Mouse (Mus musculus): ENCODE data around the gene Rnf25.
A peak's percentile ranks its signal among the peaks of the same experiment; 100 is the strongest.

Gene Rnf25

DNA sequence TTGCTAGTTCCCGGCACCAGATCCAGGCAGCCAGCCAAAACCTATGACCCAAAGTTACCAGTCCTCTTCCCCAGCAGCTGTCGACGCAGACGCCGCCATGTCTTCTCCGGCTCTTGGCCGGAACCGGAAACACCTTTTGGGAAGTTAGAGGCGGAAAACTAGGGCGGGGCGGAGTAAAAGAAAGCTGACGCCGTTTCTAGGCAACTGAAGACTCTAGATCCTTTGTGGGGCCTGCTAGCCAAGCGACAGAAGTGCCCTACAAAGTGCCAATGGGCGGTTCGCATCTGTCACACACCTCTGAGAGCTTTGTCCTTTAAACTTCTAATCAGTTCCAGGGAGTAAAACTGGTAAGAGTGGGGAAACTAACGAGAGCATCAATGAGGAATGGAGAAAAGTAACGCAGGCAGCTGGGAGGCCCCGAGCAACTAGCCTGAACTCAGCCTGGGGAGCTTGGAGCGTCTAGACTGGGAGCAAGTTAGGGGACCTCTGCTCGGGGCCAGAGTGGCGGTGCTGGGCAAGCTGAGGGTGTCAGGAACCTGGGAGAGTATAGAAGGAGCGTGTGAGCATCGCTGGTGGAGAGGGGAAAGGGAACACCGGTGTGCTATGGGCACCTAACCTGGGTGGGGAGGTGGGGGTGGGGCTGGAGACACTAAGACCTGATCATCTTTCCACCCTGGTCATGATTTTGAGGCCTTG is at the start of gene Rnf25, which contains the start of gene Stk36:
TSS of gene Rnf25 (minus strand) at position 131 of the 696 bp plus-strand sequence.
TSS of gene Stk36 (plus strand) at position 179 of the 696 bp plus-strand sequence.
- peak; percentile 97 for ATAC-seq (ENCODE audit: low TSS enrichment)

DNA sequence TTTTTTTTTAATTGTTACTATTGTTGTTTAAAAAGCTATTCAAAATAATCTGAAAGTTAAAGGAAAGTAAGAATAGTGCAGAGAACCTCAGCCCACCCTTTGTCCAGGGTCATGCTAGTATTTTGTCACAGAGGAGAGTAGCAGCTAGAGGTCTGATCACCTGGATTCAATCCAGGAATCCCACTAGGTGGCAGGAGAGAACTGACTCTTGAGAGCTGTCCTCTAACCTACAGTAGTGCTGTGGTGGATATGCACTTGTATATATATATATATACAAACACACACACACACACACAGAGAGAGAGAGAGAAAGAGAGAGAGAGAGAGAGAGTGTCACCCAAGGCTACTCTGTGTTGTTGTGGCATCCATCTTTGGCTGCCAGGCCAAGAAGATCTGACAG is 42.7 kb upstream of the Rnf25 start:
- ATAC-seq (ENCODE audit: low TSS enrichment), result no peak

GRCm38 (mm10) chr1:74643524-74643923 is 42.3 kb upstream of the Rnf25 start:
- ATAC-seq (ENCODE audit: low TSS enrichment), result no peak

- no peak for ATAC-seq (ENCODE audit: low TSS enrichment)
These were observed 31.5 kb upstream of the Rnf25 start for GRCm38 (mm10) chr1:74632734-74633133.

- no peak for ATAC-seq (ENCODE audit: low TSS enrichment)
These were observed 26.8 kb upstream of the Rnf25 start for GRCm38 (mm10) chr1:74628001-74628400.

- ATAC-seq (ENCODE audit: low TSS enrichment), result no peak
These were observed 24.9 kb upstream of the Rnf25 start for GRCm38 (mm10) chr1:74626076-74626475.

DNA sequence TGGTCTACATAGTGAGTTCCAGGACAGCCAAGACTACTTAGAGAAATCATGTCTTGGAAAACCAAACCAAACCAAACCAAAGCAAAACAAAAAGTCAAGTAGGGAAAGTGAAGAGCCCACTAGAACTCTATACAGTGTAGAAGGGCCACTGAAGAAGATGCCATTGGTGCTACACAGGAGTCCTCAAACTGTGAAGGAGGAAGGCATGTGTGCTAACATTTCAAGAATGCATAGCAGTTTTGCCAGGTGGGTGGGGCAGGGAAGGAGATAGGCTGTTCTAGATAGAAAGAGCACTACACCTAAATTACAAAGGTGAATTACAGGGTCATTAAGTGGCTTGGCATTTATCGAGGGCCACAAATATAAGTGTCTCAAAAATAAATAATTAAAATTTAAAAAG is 23.0 kb upstream of the Rnf25 start:
- no peak for ATAC-seq (ENCODE audit: low TSS enrichment)

GRCm38 (mm10) chr1:74600501-74601266 is 513 bp downstream of the Rnf25 start:
- ATAC-seq (ENCODE audit: low TSS enrichment), result peak; percentile 72

GRCm38 (mm10) chr1:74594434-74594833 is 6.8 kb downstream of the Rnf25 start:
- no peak for ATAC-seq (ENCODE audit: low TSS enrichment)

GRCm38 (mm10) chr1:74587773-74588445 is 13.3 kb downstream of the Rnf25 start, which contains the start of the genes Zfp142 and Bcs1l:
TSS of gene Zfp142 (minus strand) at chr1:74588246.
TSS of gene Bcs1l (plus strand) at chr1:74588289.
- peak; percentile 90 for ATAC-seq (ENCODE audit: low TSS enrichment)

DNA sequence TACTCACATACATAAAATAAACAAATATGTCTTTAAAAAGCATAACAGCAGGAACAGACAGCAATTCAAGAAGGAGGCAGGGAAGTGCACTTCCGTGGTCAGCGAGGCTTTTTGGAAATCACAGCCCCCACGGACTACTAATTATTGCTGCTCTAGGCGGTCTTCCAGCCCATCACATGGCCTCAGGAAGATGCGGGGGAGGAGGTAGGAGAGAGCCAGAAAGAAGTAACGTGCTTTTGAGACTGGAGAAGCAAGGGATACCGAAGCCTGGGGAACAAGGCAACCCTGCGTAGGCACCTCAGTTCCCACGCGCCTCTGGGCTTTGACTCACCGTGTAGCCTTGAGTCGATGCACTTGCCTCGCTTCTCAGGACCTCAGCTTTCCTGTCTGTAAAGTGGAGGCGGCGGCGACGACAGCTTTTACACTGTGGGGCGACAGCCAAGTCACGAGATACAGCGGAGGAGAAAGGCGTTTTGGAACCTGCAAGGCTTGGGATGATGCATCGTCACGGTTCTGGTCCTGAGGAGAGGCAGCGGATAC is 13.9 kb downstream of the Rnf25 start:
- peak; percentile 43 for ATAC-seq (ENCODE audit: low TSS enrichment)

GRCm38 (mm10) chr1:74584616-74585398 is 16.4 kb downstream of the Rnf25 start:
- no peak for ATAC-seq (ENCODE audit: low TSS enrichment)

- ATAC-seq (ENCODE audit: low TSS enrichment), result no peak
These were observed 18.6 kb downstream of the Rnf25 start for GRCm38 (mm10) chr1:74582621-74583020.

DNA sequence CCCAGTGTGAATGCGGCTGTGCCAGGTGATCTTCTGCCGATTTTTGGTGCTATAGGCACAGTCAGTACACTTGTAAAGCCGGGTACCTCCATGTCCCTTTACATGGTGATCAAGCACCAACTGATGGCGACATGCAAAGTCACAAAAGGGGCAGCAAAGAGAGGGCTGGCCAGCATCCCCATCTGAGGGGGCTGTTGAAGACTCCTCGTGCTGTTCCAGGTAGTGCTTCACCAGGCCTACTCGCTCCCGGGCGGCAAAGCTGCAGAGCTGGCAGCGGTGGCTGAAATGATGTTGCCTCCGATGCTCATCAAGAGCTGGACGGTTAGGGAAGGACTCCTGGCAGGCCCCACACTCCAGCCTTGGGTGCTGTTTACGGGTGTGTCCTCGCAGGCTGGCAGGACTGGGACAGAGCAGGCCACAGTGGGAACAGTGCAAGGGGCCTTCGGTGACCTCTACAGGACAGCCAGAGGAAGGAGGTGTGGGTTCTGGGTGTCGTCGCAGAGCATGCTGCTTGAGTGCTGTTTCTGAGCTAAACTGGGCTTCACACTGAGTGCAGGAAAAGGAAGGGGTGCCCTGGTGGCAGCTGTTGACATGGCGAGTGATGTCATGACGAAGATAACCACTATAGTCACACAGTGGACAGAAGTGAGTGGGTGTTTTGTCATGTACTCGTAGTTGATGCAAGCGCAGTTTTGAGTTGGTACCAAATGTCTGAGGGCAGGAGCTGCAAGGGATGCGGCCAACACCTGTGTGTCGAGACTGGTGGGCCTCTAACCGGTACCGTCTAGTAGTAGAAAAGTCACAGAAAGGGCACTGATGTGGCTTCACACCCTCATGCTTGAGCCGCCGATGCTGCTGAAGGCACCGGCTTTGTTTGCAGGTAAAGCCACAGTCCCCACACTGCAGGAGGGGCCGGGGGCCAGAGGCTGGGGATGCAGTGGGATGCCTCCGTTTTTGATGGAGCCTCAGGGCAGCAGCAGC is 31.2 kb downstream of the Rnf25 start:
- ATAC-seq (ENCODE audit: low TSS enrichment), result peak; percentile 29; the same call in 1 of the 2 replicates

- ATAC-seq (ENCODE audit: low TSS enrichment), result no peak
These were observed 35.4 kb downstream of the Rnf25 start for GRCm38 (mm10) chr1:74565834-74566233.

DNA sequence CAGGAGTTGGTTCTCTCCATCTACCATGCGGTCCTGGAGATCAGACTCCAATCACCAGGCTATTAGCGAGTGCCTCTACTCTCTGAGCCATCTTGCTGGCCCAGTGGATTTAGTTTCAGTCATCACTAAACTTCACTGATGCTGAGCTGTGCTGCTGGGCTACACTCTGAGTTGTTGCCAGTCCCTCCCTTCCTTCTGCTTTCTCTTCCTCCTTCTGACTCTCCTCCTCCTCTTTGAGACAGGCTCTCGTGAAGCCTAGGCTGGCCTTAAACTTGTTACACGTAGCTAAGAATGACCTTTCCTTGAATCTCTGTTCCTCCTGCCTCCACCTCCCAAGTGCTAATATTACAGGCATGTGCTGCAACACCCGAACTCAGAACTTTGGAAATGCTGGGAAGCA is 42.1 kb downstream of the Rnf25 start:
- ATAC-seq (ENCODE audit: low TSS enrichment), result no peak

DNA sequence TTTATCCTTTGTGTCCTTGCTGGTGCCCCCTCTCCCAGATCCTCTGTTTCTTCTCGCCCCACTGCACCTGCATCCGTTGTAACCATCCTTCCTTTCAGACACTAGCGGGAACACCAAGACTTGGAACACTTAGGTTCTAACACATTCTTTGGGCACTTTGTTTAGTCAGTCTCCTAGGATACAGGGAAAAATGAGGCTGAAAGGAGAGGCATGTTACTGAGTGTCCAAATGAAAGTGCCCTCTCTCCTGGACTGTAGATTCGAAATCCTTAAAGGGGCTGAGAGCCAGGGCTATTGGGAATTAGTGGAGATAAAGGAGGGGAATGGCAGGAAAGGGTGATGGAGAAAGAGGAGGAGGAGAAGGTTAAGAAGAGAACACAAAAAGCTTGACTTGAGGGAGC is 57.0 kb downstream of the Rnf25 start, which contains the start of gene Usp37:
TSS of gene Usp37 (minus strand) at position 101 of the 400 bp plus-strand sequence.
- no peak for ATAC-seq (ENCODE audit: low TSS enrichment)

All from frontal cortex, adult (tissue).